Comparison of ENCODE assay signal across 9 mouse cellular contexts in genomic region chr13:101540391-101541191, GRCm38 (mm10).
DNase-seq lines count a peak whose midpoint lies in the region; ATAC-seq lines count a peak whose summit lies in the region.
"Had no signal": no experiment of that assay in that cellular context is flagged by ENCODE, and none has a peak within 500 bp of the region (broad histone marks: within the 10 kb centered on the region; RNA-seq: fewer than 3 reads in every experiment).

No protein-coding gene starts in this region.

- H3K4me3 ChIP-seq in liver, embryonic 15.5 days (replicated peaks): no peak overlapping the region
- H3K4me3 ChIP-seq: limb, embryonic 13.5 days had no signal

- peak; percentile 14 for DNase-seq in adrenal gland, postnatal 14 days
- DNase-seq in adrenal gland, postnatal 4 days (ENCODE audit: low spot score in 2 of 2): no peak
- DNase-seq in right cerebral cortex, adult 2 months (ENCODE audit: low spot score in 2 of 2): peak; percentile 60 to 61
- DNase-seq in right cerebral cortex, postnatal 10 days (ENCODE audit: low spot score in 2 of 2): no peak
- peak; percentile 71 for DNase-seq in splenic B cell, adult 2 months (ENCODE audit: low read depth, low spot score)
- no peak for DNase-seq in cerebellum, postnatal 10 days

- peak overlapping the region; percentile 59 for H3K27ac ChIP-seq in liver, embryonic 15.5 days (replicated peaks)
- H3K27ac ChIP-seq: limb, embryonic 13.5 days had no signal

- H3K27me3 ChIP-seq in liver, embryonic 15.5 days: 0 out of 2 replicates have a peak, but pooled peaks cover 9% of the 10 kb centered on the region
- H3K27me3 ChIP-seq in splenic B cell, adult 2 months (ENCODE audit: control insufficient read depth, insufficient read depth, low read length, poor library complexity, severe bottlenecking): no peaks in the 10 kb centered on the region

- H3K9ac ChIP-seq in liver, embryonic 15.5 days: peak overlapping the region; percentile 16; the same call in 1 of the 2 replicates
- H3K9ac ChIP-seq: limb, embryonic 13.5 days had no signal

- H3K4me1 ChIP-seq in liver, embryonic 15.5 days (replicated peaks): peaks cover 53% of the 10 kb centered on the region

- WGBS in liver, embryonic 15.5 days (ENCODE audit: insufficient replicate concordance): 20% methylated on average over 14 of the region's 14 CpGs

- H3K9me3 ChIP-seq in liver, embryonic 15.5 days (replicated peaks): no peaks in the 10 kb centered on the region
- H3K9me3 ChIP-seq: limb, embryonic 13.5 days had no signal

- H3K36me3 ChIP-seq in liver, embryonic 15.5 days (replicated peaks): no peaks in the 10 kb centered on the region
- H3K36me3 ChIP-seq in splenic B cell, adult 2 months (ENCODE audit: control insufficient read depth, insufficient read depth, low read length, poor library complexity, severe bottlenecking): no peaks in the 10 kb centered on the region
- H3K36me3 ChIP-seq: limb, embryonic 13.5 days had no signal

- H3K4me2 ChIP-seq in liver, embryonic 15.5 days: peak overlapping the region; percentile 48
- H3K4me2 ChIP-seq: limb, embryonic 13.5 days had no signal

- ATAC-seq in inflammation-experienced regulatory T-cells, adult 6 months: peak; percentile 83
- ATAC-seq in liver, embryonic 15.5 days (ENCODE audit: insufficient read depth): peak; percentile 38

Comparison
In these comparisons a context has a peak if more than half of its experiments do, and no peak if none do; other contexts are left out.
1. DNase-seq: peak in adrenal gland, postnatal 14 days (single experiment), right cerebral cortex, adult 2 months (2 of 2) and splenic B cell, adult 2 months (single experiment); none in adrenal gland, postnatal 4 days (0 of 2), right cerebral cortex, postnatal 10 days (0 of 2) and cerebellum, postnatal 10 days (0 of 2).